Mouse (Mus musculus) midbrain, embryonic 10.5 days (tissue): ENCODE results near the gene Pi16. TPM values are rescaled to one million over a fixed set of nuclear protein-coding genes. Genes with fewer than 3 reads are reported as not detected.

Experiments used
- DNase-seq: peaks from one replicate; pipeline ENCODE4 v3.0.0-alpha.2; 2017; ENCODE audit warnings: low spot score
- H3K27ac ChIP-seq: fragments of 300-500 bp; sonication (generic); replicated peaks from 2 replicates; pipeline ENCODE4 v1.5.1; 2016; ENCODE audit warnings: mild to moderate bottlenecking
- H3K27me3 ChIP-seq: fragments of 300-500 bp; sonication (generic); 2 replicates; pipeline ENCODE4 v1.6.1; 2016; ENCODE audit warnings: low read depth, mild to moderate bottlenecking; ENCODE audit not compliant: poor library complexity, severe bottlenecking
- H3K36me3 ChIP-seq: fragments of 300-500 bp; sonication (generic); 2 replicates; pipeline ENCODE4 v1.6.1; 2016; ENCODE audit warnings: mild to moderate bottlenecking, moderate library complexity
- H3K4me1 ChIP-seq: fragments of 300-500 bp; sonication (generic); 2 replicates; pipeline ENCODE4 v1.6.1; 2016
- H3K4me3 ChIP-seq: fragments of 300-500 bp; sonication (generic); 2 replicates; pipeline ENCODE4 v1.5.1; 2016; ENCODE audit warnings: mild to moderate bottlenecking, moderate library complexity
- H3K9me3 ChIP-seq: fragments of 300-500 bp; sonication (generic); replicated peaks from 2 replicates; pipeline ENCODE4 v1.6.1; 2016; ENCODE audit warnings: mild to moderate bottlenecking
- WGBS: fragments of 180-500 bp; shearing (Covaris S2); methylation state at CpG from one replicate; pipeline ENCODE4 v1.1.7; 2016; 5-methylcytosine and 5-hydroxymethylcytosine counted together
- polyA plus RNA-seq: library from polyadenylated mRNA; unstranded; fragments of >200 nt; fragmentation: Nextera tagmentation; extraction: Ambion mirVana; gene quantifications from 2 replicates; pipeline ENCODE4 v1.2.1, GENCODE M21; 2016

Gene Pi16
- polyA plus RNA-seq, 1 experiment from 2014 or later: 0.75 TPM

DNA sequence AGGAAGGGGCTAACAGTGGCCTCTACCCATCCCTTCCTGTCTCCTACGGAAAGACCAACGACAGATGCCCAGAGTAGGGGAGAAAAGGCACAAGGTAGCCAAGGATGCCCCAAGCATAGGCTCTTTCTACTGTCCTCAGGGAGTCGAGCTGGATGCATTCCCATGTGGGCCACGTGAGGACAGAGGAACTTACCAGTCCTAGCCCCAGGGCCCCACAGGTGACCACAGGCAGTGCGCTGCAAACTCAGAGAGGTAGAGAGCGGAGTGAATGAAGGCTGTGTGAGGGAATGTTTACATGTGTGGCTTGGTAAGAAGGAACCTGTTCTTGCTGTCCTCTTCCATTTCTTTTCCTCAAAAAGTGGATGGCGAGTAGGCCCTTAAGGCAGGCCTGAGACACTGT lies 11.6 kb upstream of the Pi16 start:
- H3K9me3 ChIP-seq: no peaks in the 10 kb centered on the region
- H3K36me3 ChIP-seq: peaks cover 22% of the 10 kb centered on the region
- H3K4me1 ChIP-seq: peaks cover 37% of the 10 kb centered on the region
- no peak overlapping the region for H3K4me3 ChIP-seq
- 59% methylated on average over 7 of the region's 7 CpGs for WGBS
- H3K27me3 ChIP-seq: no peaks in the 10 kb centered on the region
- DNase-seq: no peak
- H3K27ac ChIP-seq: no peak overlapping the region

- 88% methylated on average over 21 of the region's 21 CpGs for WGBS
- DNase-seq: no peak
- no peaks in the 10 kb centered on the region for H3K36me3 ChIP-seq
- H3K4me1 ChIP-seq: peaks cover 17% of the 10 kb centered on the region
- no peak overlapping the region for H3K27ac ChIP-seq
- H3K9me3 ChIP-seq: 0 out of 2 replicates have a peak, but pooled peaks cover 5% of the 10 kb centered on the region
- no peak overlapping the region for H3K4me3 ChIP-seq
- H3K27me3 ChIP-seq: no peaks in the 10 kb centered on the region
Observed at GRCm38 (mm10) chr17:29310056-29310623, 7.3 kb upstream of the Pi16 start.

DNA sequence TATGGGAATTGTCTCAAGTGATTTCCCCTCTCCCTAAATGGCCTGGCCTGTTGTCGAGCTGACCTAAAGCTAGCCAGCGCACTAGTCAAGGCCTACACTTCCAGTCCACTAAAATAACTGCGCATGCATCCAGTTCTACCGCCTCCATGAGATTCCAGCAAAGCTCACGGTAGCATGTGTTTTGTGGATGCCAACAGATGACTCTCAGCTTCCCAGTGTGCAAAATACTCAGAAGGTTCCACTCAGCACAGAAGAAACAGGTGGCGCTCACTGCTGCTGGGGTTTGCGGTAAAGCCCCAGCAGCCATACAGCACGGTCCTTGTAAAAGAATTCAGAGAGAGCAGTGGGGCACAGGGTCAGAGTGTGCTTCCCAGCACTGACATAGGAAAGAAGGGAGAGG lies 5.9 kb upstream of the Pi16 start:
- 0 out of 2 replicates have a peak, but pooled peaks cover 5% of the 10 kb centered on the region for H3K9me3 ChIP-seq
- 91% methylated on average over 8 of the region's 8 CpGs for WGBS
- H3K4me1 ChIP-seq: peaks cover 19% of the 10 kb centered on the region

DNA sequence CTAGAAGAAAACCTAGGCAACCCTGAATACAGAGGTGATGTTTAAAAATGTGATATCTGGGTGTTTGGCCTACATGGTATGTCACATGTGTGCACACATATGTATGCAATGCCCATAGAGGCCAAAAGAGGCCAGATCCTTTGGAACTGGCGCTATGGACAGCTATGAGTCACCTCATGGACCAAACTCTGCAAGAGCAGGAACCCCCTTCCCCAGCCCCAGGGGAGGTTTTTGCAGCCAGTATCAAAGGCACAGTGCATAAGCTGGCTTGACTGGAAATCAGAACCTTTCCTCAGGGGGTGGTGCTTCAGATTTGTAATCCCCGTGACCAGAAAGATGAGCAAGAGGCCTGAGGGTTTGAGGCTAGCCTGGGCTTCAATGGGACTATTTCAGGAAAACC lies 5.4 kb upstream of the Pi16 start:
- 88% methylated on average over 2 of the region's 2 CpGs for WGBS
- H3K36me3 ChIP-seq: no peaks in the 10 kb centered on the region
- no peak overlapping the region for H3K4me3 ChIP-seq
- H3K27me3 ChIP-seq: no peaks in the 10 kb centered on the region
- no peak for DNase-seq
- peaks cover 24% of the 10 kb centered on the region for H3K4me1 ChIP-seq
- no peak overlapping the region for H3K27ac ChIP-seq
- H3K9me3 ChIP-seq: 0 out of 2 replicates have a peak, but pooled peaks cover 5% of the 10 kb centered on the region

More for the DNA sequence above, 5.9 kb upstream of the Pi16 start:
- H3K27ac ChIP-seq: no peak overlapping the region
- no peak for DNase-seq
- H3K4me3 ChIP-seq: no peak overlapping the region
- no peaks in the 10 kb centered on the region for H3K36me3 ChIP-seq
- no peaks in the 10 kb centered on the region for H3K27me3 ChIP-seq

- Histone ChIP-seq H3K9me3 (0 out of 2 replicates have a peak, but pooled peaks cover 5% of the 10 kb centered on the region), H3K36me3 (no peaks in the 10 kb centered on the region), H3K27ac (no peak overlapping the region), H3K27me3 (no peaks in the 10 kb centered on the region), H3K4me3 (no peak overlapping the region), H3K4me1 (peaks cover 24% of the 10 kb centered on the region)
- DNase-seq: no peak
Observed at GRCm38 (mm10) chr17:29313300-29313699, 4.2 kb upstream of the Pi16 start.

GRCm38 (mm10) chr17:29315672-29316465 lies 1.6 kb upstream of the Pi16 start:
- H3K27ac ChIP-seq: peak overlapping the region; percentile 65
- H3K27me3 ChIP-seq: peaks cover 22% of the 10 kb centered on the region
- 0 out of 2 replicates have a peak, but pooled peaks cover 5% of the 10 kb centered on the region for H3K9me3 ChIP-seq
- WGBS: 50% methylated on average over 9 of the region's 9 CpGs
- H3K36me3 ChIP-seq: no peaks in the 10 kb centered on the region
- peaks cover 34% of the 10 kb centered on the region for H3K4me1 ChIP-seq
- no peak for DNase-seq
- no peak overlapping the region for H3K4me3 ChIP-seq

DNA sequence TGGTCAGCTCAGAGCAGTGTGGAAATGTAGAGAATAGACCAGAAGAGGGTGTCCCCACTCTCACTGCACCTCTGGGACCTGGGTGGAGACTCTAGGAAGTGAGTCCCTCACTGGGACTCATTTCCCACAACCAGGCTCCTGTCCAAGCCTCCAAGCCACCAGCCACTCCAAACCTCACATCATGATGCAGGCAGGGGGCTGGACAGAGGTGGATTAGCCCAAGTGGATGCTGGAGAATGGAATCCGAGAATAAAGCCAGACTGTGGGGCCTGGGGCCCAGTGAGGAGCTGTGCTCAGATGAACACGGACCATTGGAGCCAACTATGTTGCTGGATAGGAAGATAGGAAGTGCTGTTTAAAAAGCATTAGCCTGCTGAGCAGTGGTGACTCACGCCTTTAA lies 589 bp upstream of the Pi16 start:
- H3K36me3 ChIP-seq: no peaks in the 10 kb centered on the region
- no peak for DNase-seq
- H3K4me1 ChIP-seq: peaks cover 39% of the 10 kb centered on the region
- WGBS: 57% methylated on average over 3 of the region's 3 CpGs
- H3K9me3 ChIP-seq: 0 out of 2 replicates have a peak, but pooled peaks cover 5% of the 10 kb centered on the region
- peaks cover 33% of the 10 kb centered on the region for H3K27me3 ChIP-seq
- H3K4me3 ChIP-seq: no peak overlapping the region
- peak overlapping the region; percentile 55; the same call in 1 of the 2 replicates for H3K27ac ChIP-seq

- Histone ChIP-seq H3K27me3 (peaks cover 52% of the 10 kb centered on the region), H3K27ac (0 out of 2 replicates have a peak overlapping the region, but pooled peaks have one; percentile 50)
- WGBS: 53% methylated on average over 6 of the region's 6 CpGs
Observed at GRCm38 (mm10) chr17:29318731-29319250, 1.3 kb downstream of the Pi16 start.

GRCm38 (mm10) chr17:29319476-29319875 lies 2.0 kb downstream of the Pi16 start:
- peaks cover 48% of the 10 kb centered on the region for H3K4me1 ChIP-seq
- H3K9me3 ChIP-seq: no peaks in the 10 kb centered on the region
- WGBS: 92% methylated on average over 7 of the region's 7 CpGs
- H3K27me3 ChIP-seq: peaks cover 58% of the 10 kb centered on the region
- H3K4me3 ChIP-seq: no peak overlapping the region
- H3K36me3 ChIP-seq: no peaks in the 10 kb centered on the region
- DNase-seq: no peak
- H3K27ac ChIP-seq: 0 out of 2 replicates have a peak overlapping the region, but pooled peaks have one; percentile 50

More at GRCm38 (mm10) chr17:29318731-29319250, 1.3 kb downstream of the Pi16 start:
- peaks cover 48% of the 10 kb centered on the region for H3K4me1 ChIP-seq
- H3K4me3 ChIP-seq: no peak overlapping the region
- no peaks in the 10 kb centered on the region for H3K9me3 ChIP-seq
- no peak for DNase-seq
- H3K36me3 ChIP-seq: no peaks in the 10 kb centered on the region

DNA sequence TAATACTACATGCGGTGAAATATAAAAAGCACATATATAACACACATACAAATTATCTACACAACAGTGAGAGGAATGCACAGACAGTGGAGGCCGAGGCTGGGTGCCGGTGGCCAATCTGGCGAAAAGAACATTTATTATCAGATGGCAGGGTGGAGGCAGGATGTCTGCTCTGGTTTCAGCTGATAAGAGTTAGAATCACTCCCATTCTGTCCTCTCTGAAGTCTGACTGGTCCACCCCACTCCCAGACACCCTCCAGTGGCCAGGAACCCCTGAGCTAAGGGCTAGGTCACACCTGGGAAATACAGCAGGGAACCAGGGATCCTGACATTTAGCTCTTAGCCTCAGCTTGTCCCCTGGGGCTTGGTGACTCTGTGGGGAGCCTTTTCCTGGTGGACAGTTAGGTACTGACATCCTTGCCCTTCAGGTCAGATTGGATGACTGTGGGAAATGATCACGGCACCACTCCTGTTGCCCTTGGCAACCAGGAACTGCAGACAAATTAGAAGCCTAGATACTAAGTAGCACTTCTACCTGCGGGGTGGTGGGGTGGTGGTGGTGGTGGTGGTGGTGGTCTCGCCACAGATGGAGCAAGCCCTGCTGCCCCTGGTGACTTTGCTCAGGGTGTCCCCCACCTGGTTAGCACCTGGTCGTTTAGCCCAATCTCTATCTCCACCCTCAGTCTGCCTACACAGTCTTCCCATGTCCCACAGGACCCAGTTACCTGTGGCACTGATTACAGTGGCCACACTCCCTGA lies 2.6 kb downstream of the Pi16 start:
- H3K27ac ChIP-seq: no peak overlapping the region
- H3K27me3 ChIP-seq: peaks cover 62% of the 10 kb centered on the region
- H3K4me3 ChIP-seq: no peak overlapping the region
- no peak for DNase-seq
- 72% methylated on average over 8 of the region's 8 CpGs for WGBS
- H3K36me3 ChIP-seq: no peaks in the 10 kb centered on the region
- H3K4me1 ChIP-seq: peaks cover 46% of the 10 kb centered on the region
- H3K9me3 ChIP-seq: no peaks in the 10 kb centered on the region

GRCm38 (mm10) chr17:29321765-29322602 lies 4.5 kb downstream of the Pi16 start:
- peaks cover 42% of the 10 kb centered on the region for H3K4me1 ChIP-seq
- H3K27me3 ChIP-seq: peaks cover 76% of the 10 kb centered on the region
- peak overlapping the region; percentile 37 for H3K4me3 ChIP-seq
- H3K9me3 ChIP-seq: no peaks in the 10 kb centered on the region
- DNase-seq: peak; percentile 40
- 10% methylated on average over 41 of the region's 41 CpGs for WGBS
- peak overlapping the region; percentile 55; the same call in 1 of the 2 replicates for H3K27ac ChIP-seq
- no peaks in the 10 kb centered on the region for H3K36me3 ChIP-seq

- Histone ChIP-seq H3K27me3 (peaks cover 82% of the 10 kb centered on the region), H3K9me3 (no peaks in the 10 kb centered on the region), H3K4me1 (peaks cover 47% of the 10 kb centered on the region), H3K4me3 (peak overlapping the region; percentile 37), H3K27ac (peak overlapping the region; percentile 55; the same call in 1 of the 2 replicates), H3K36me3 (no peaks in the 10 kb centered on the region)
- WGBS: 10% methylated on average over 18 of the region's 18 CpGs
- no peak for DNase-seq
Observed at GRCm38 (mm10) chr17:29322603-29322962, 5.1 kb downstream of the Pi16 start.
